Mouse (Mus musculus) spleen, postnatal 36 days (tissue): ENCODE results near the gene Tcstv1.
"Not testable (repeated sequence)": the region's sequence is repeated elsewhere in the genome, so short reads cannot be mapped to it uniquely, and the experiment has no call there.

Experiments
- DNase-seq, 2 experiments: peaks; one replicate each; pipeline ENCODE4 v3.0.0; 2022; ENCODE audit warnings: low spot score in 2 of 2, mixed read lengths in 1 of 2

Tcstv1 gene

GRCm38 (mm10) chr13:119894685-119895084 is at the start of gene Tcstv1:
Tcstv1 (minus strand) TSS chr13:119894785.
- DNase-seq, result not testable (repeated sequence)

- not testable (repeated sequence) for DNase-seq
Observed at GRCm38 (mm10) chr13:119929172-119929571, 34.6 kb upstream of the Tcstv1 start, which contains the start of gene Gm21761. Gm21761 (minus strand) TSS chr13:119929272.

GRCm38 (mm10) chr13:119924597-119925340 is 30.2 kb upstream of the Tcstv1 start:
- DNase-seq, result not testable (repeated sequence)

DNA sequence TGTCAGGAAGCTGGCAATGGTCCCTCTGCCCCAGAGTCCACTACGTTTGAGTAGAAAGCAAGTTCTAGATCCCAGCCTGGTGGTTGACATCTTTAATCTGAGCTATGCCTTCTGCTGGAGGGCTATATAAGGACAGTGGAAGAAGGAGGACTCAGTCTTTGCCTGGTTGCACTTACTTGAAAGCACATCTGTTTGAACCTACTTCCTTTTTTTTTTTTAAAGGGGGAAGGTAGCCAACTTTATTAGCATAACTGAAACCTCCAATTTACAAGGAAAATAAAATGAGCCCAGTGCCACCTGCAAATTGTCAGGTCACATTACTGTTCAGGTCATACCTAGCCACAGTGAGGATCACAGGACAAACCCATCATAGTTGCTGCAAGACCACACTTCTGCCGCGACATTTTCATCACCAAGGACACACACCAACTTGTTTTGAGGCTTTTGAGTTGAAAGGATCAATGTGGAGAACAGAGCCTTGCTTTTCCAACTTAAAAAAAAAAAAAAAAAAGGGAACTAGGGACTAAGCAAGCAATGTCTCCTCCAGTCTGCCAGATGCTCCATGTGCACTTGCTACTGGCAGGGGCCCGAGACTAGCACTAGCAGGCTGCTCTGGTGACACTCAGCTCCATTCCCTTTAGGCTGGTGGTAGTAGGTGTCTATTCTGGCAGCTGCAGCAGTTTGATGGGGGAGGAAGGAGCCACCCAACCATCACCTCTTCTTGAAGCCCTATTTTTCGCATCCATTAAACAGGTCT is 22.6 kb upstream of the Tcstv1 start:
- peak; percentile 23 to 36 for DNase-seq

- DNase-seq, result peak; percentile 26 to 42
Observed at GRCm38 (mm10) chr13:119916449-119916848, 21.9 kb upstream of the Tcstv1 start.

GRCm38 (mm10) chr13:119898549-119898948 is 4.0 kb upstream of the Tcstv1 start:
- DNase-seq, result not testable (repeated sequence)

GRCm38 (mm10) chr13:119886896-119887295 is 7.7 kb downstream of the Tcstv1 start:
- not testable (repeated sequence) for DNase-seq

- DNase-seq, result not testable (repeated sequence)
Observed at GRCm38 (mm10) chr13:119864395-119864999, 30.1 kb downstream of the Tcstv1 start.

DNA sequence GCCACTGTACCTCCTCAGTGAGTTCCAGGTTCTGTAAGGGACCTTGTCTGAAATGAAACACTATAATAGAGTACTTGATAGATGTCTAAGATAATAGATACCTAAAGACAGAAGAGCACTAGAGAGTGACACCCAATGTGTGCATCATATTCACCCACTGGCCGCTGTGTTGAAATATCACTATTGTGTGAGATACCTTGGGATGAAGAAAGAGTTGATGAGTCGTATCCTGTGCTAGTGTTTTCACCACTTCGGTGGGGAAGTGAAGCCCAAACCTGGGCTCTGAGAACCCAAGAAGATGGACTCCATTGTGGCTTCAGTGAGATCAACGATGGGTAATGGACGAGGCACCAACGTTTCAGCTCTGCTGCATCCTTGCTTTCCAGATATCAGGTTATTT is 32.2 kb downstream of the Tcstv1 start:
- not testable (repeated sequence) for DNase-seq
